Mouse (Mus musculus): ENCODE results near the gene Veph1. TPM values are rescaled to one million over a fixed set of nuclear protein-coding genes. Genes with fewer than 3 reads are reported as not detected.

Gene Veph1
- polyA plus RNA-seq, 1 experiment from 2014 or later: 17.7 TPM

DNA sequence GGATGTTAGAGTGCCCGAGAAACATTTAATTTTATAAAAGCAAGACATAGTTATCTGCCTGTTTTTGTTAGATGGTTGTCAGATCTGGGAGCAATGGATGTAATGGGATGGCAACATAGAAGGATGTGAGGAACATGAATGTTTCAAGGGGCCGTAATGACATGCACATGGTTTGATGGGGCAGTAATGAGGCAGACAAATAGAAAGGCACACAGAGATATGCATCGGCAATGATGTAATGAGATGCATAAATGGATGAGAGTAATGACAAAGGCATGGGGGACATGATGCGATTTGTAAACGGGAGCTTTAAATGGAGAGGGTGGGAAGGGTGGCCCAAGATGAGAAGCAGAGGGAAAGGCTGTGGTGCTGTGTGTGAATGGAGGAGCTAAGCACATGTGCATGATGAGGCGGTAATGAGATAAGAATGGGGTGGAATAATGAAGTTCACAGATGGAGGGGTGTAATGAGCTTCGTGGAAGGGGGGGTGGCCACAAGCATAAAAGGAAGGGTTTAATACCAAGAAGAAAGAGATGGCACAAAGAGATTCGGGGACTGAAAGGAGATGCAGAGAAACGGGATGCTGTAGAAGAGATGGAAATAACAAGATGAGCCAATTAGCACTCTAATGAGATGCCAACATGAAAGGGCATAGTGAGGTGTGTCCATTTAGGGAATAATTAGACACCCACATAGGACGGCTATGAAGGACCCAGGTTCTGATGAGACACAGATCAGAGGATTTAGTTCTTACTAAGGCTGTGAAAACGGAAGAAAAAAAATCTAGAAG lies 194.6 kb downstream of the Veph1 start:
- whole genome bisulfite sequencing: 38% methylated on average over 11 of the region's 11 CpGs
- no peaks in the 10 kb centered on the region for H3K9me3 ChIP-seq (ENCODE audit: control insufficient read depth, low read length)
- ATAC-seq (replicated peaks; ENCODE audit: low FRiP score): peak; percentile 96
- peak; percentile 63 for DNase-seq (ENCODE audit: low spot score)
- H3K9ac ChIP-seq (ENCODE audit: low read length): no peak overlapping the region
- no peaks in the 10 kb centered on the region for H3K36me3 ChIP-seq (ENCODE audit: control insufficient read depth, insufficient read depth, low read length)
- H3K4me1 ChIP-seq (replicated peaks; ENCODE audit: control insufficient read depth, insufficient read depth, low read length): no peaks in the 10 kb centered on the region
- no peak overlapping the region for H3K4me3 ChIP-seq (ENCODE audit: low read depth, low read length)
- H3K4me2 ChIP-seq (ENCODE audit: low read depth, low read length, severe bottlenecking): no peak overlapping the region
- H3K27me3 ChIP-seq (ENCODE audit: control insufficient read depth, insufficient read depth, low read length): no peaks in the 10 kb centered on the region
- H3K27ac ChIP-seq (ENCODE audit: low read depth, low read length): peak overlapping the region; percentile 85

DNA sequence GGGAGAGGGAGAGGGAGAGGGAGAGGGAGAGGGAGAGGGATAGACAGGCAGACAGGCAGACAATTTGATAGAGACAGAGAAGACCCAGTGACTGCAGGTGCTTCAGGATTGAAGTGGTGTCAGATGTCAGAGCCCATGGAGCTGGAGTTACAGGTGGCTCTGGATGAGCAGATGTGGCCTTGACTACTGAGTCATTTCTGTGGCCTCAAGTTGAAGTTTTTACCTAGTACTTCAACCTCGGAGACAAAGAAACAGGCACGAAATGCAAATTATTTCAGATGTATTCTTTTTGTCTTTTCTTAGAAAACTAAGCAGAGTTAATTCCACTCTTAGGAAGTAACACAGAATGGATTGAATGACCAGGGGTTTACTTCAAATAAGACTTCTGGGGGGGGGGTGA lies 195.6 kb downstream of the Veph1 start:
- Histone ChIP-seq H3K4me2 (ENCODE audit: low read depth, low read length, severe bottlenecking) (no peak overlapping the region), H3K27me3 (ENCODE audit: control insufficient read depth, insufficient read depth, low read length) (no peaks in the 10 kb centered on the region), H3K4me3 (ENCODE audit: low read depth, low read length) (no peak overlapping the region), H3K9me3 (ENCODE audit: control insufficient read depth, low read length) (no peaks in the 10 kb centered on the region), H3K4me1 (replicated peaks; ENCODE audit: control insufficient read depth, insufficient read depth, low read length) (no peaks in the 10 kb centered on the region), H3K9ac (ENCODE audit: low read length) (no peak overlapping the region), H3K36me3 (ENCODE audit: control insufficient read depth, insufficient read depth, low read length) (no peaks in the 10 kb centered on the region), H3K27ac (ENCODE audit: low read depth, low read length) (peak overlapping the region; percentile 39; the same call in 1 of the 2 replicates)
- 87% methylated on average over 2 of the region's 2 CpGs for WGBS
- DNase-seq (ENCODE audit: low spot score): no peak
- ATAC-seq (replicated peaks; ENCODE audit: low FRiP score): no peak

DNA sequence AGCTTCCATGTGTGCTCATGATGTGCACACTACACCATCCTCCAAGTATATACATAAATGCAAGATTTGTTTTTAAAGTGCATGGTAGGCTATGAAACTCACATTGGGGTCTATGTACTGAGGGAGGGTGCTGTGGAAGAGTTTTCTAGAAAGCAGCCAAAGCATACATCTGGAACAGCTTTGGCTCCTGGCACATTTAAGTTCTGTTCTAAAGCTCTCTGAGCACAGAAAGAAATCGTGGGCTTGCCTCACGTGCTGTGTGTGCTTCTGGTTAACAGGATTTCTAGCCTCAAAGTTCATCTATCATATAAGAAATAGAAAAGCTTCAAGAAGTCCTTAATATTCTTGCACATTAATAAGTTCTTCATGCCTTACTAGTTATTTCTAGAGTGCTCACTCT lies 204.9 kb downstream of the Veph1 start:
- H3K4me2 ChIP-seq (ENCODE audit: low read depth, low read length, severe bottlenecking): no peak overlapping the region
- WGBS: 81% methylated on average over 2 of the region's 2 CpGs
- no peaks in the 10 kb centered on the region for H3K9me3 ChIP-seq (ENCODE audit: control insufficient read depth, low read length)
- no peak overlapping the region for H3K27ac ChIP-seq (ENCODE audit: low read depth, low read length)
- no peaks in the 10 kb centered on the region for H3K4me1 ChIP-seq (replicated peaks; ENCODE audit: control insufficient read depth, insufficient read depth, low read length)
- no peak overlapping the region for H3K4me3 ChIP-seq (ENCODE audit: low read depth, low read length)
- H3K9ac ChIP-seq (ENCODE audit: low read length): no peak overlapping the region
- no peaks in the 10 kb centered on the region for H3K27me3 ChIP-seq (ENCODE audit: control insufficient read depth, insufficient read depth, low read length)
- DNase-seq (ENCODE audit: low spot score): no peak
- no peak for ATAC-seq (replicated peaks; ENCODE audit: low FRiP score)
- H3K36me3 ChIP-seq (ENCODE audit: control insufficient read depth, insufficient read depth, low read length): no peaks in the 10 kb centered on the region

DNA sequence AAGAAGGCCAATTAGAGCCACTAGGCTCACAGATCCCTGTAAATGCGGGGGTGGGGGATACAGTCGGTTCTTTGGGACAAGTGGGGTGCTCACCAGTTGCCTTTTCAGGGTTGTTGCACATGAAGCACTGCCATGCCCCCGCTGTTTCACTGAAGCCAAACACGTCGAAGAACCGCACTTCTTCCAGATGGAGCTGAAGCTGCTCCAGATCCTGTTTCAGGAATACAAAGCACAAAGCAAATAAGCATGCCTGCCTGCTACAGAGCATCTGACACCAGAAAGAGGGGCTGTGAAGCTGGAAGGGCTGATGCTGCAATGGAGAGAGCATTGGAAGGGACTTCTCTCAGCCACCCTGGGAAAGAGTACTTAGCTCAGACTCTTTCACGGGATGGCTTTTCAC lies 209.0 kb downstream of the Veph1 start:
- no peaks in the 10 kb centered on the region for H3K4me1 ChIP-seq (replicated peaks; ENCODE audit: control insufficient read depth, insufficient read depth, low read length)
- no peak for ATAC-seq (replicated peaks; ENCODE audit: low FRiP score)
- no peak overlapping the region for H3K4me2 ChIP-seq (ENCODE audit: low read depth, low read length, severe bottlenecking)
- no peaks in the 10 kb centered on the region for H3K36me3 ChIP-seq (ENCODE audit: control insufficient read depth, insufficient read depth, low read length)
- no peak overlapping the region for H3K4me3 ChIP-seq (ENCODE audit: low read depth, low read length)
- no peak for DNase-seq (ENCODE audit: low spot score)
- no peaks in the 10 kb centered on the region for H3K9me3 ChIP-seq (ENCODE audit: control insufficient read depth, low read length)
- no peaks in the 10 kb centered on the region for H3K27me3 ChIP-seq (ENCODE audit: control insufficient read depth, insufficient read depth, low read length)
- H3K9ac ChIP-seq (ENCODE audit: low read length): no peak overlapping the region
- 86% methylated on average over 7 of the region's 7 CpGs for WGBS
- H3K27ac ChIP-seq (ENCODE audit: low read depth, low read length): no peak overlapping the region

DNA sequence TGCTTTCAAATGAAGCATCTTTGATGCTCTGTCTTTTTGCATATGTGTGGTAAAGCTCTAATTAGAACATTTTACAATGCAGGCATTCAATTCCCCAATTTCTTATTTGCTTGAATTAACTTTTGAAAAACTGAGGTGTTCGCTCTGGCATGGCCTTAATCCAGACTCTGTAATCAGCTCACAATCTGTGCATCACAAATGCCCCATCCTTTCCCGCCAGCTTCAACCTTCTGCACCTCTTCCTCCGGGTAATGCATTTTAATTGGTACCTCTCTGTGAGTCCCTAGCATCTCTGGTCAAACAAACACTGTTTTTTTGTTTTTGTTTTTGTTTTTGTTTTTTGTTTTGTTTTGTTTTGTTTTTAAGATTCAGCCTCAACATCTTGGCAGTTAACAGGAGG lies 212.8 kb downstream of the Veph1 start:
- Histone ChIP-seq H3K4me1 (replicated peaks; ENCODE audit: control insufficient read depth, insufficient read depth, low read length) (no peaks in the 10 kb centered on the region), H3K27me3 (ENCODE audit: control insufficient read depth, insufficient read depth, low read length) (no peaks in the 10 kb centered on the region), H3K27ac (ENCODE audit: low read depth, low read length) (no peak overlapping the region), H3K36me3 (ENCODE audit: control insufficient read depth, insufficient read depth, low read length) (no peaks in the 10 kb centered on the region), H3K9me3 (ENCODE audit: control insufficient read depth, low read length) (no peaks in the 10 kb centered on the region), H3K9ac (ENCODE audit: low read length) (no peak overlapping the region), H3K4me3 (ENCODE audit: low read depth, low read length) (no peak overlapping the region), H3K4me2 (ENCODE audit: low read depth, low read length, severe bottlenecking) (no peak overlapping the region)
- ATAC-seq (replicated peaks; ENCODE audit: low FRiP score) (no peak), DNase-seq (ENCODE audit: low spot score) (no peak)
- 71% methylated on average over 3 of the region's 3 CpGs for WGBS

DNA sequence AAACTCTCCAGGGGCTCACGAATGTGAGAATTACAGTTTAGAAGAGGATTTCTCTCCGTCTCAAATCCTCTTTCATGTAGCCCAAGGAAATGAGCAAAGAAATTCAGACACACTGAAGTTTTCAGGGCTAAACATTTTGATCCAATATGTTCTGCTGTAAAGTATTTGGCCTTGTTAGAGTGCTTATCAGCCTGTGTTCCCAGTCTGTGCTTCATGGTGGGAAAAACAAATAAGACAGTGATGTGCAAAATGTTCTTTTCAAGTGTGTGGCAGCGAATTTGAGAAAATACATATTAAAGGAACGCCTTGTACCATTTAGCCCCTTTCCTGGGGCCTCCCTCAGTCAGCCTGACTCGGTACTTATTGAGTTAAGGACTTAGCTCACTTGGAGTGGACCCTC lies 213.2 kb downstream of the Veph1 start:
- ATAC-seq (replicated peaks; ENCODE audit: low FRiP score): no peak
- no peaks in the 10 kb centered on the region for H3K36me3 ChIP-seq (ENCODE audit: control insufficient read depth, insufficient read depth, low read length)

DNA sequence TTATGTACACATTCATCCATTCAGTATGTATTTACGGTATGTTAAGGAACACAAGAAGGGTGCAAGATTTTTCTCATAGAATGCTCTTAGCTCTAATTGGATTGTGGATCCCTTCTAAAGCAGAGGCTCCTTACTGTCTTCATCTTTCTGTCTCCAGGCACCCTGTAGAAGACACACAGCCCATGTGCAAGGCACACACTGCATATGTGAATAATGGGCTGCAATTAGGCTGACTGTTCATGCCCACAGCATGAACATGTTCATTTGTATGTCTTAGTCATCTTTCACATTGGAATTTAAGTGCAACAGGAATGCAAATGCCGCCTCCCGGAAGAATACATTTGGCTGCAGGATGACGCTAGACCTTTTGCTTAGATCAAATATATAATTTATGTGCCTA lies 213.7 kb downstream of the Veph1 start:
- Histone ChIP-seq H3K4me1 (replicated peaks; ENCODE audit: control insufficient read depth, insufficient read depth, low read length) (no peaks in the 10 kb centered on the region), H3K9ac (ENCODE audit: low read length) (no peak overlapping the region), H3K36me3 (ENCODE audit: control insufficient read depth, insufficient read depth, low read length) (no peaks in the 10 kb centered on the region), H3K9me3 (ENCODE audit: control insufficient read depth, low read length) (no peaks in the 10 kb centered on the region), H3K4me2 (ENCODE audit: low read depth, low read length, severe bottlenecking) (no peak overlapping the region), H3K27ac (ENCODE audit: low read depth, low read length) (no peak overlapping the region), H3K27me3 (ENCODE audit: control insufficient read depth, insufficient read depth, low read length) (no peaks in the 10 kb centered on the region), H3K4me3 (ENCODE audit: low read depth, low read length) (no peak overlapping the region)
- ATAC-seq (replicated peaks; ENCODE audit: low FRiP score): no peak
- DNase-seq (ENCODE audit: low spot score): no peak
- 99% methylated on average over 4 of the region's 4 CpGs for WGBS

More for the DNA sequence above, 213.2 kb downstream of the Veph1 start:
- H3K4me1 ChIP-seq (replicated peaks; ENCODE audit: control insufficient read depth, insufficient read depth, low read length): no peaks in the 10 kb centered on the region
- no peak overlapping the region for H3K9ac ChIP-seq (ENCODE audit: low read length)
- no peaks in the 10 kb centered on the region for H3K27me3 ChIP-seq (ENCODE audit: control insufficient read depth, insufficient read depth, low read length)
- no peak overlapping the region for H3K4me2 ChIP-seq (ENCODE audit: low read depth, low read length, severe bottlenecking)
- no peak for DNase-seq (ENCODE audit: low spot score)
- H3K27ac ChIP-seq (ENCODE audit: low read depth, low read length): no peak overlapping the region
- no peaks in the 10 kb centered on the region for H3K9me3 ChIP-seq (ENCODE audit: control insufficient read depth, low read length)
- 77% methylated on average over 5 of the region's 5 CpGs for WGBS
- H3K4me3 ChIP-seq (ENCODE audit: low read depth, low read length): no peak overlapping the region

DNA sequence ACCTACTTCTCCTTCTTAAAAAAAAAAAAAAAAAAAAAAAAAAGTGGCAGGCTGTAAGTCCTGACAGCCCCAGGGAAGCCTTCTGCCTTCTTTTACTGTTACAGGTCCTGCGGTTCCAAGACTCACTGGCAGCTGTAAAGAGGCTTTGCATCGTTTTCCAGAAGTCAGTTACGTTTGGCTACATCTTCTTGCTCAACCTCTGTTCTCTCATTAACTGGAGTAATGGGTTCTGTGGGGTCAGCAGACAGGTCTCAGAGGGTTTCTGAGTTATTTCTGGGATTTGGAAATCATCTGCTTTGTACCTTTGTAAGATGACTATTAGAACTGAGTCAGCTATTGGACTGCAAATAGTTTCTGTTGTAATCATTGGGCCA lies 215.3 kb downstream of the Veph1 start:
- Histone ChIP-seq H3K36me3 (ENCODE audit: control insufficient read depth, insufficient read depth, low read length) (no peaks in the 10 kb centered on the region), H3K27ac (ENCODE audit: low read depth, low read length) (no peak overlapping the region), H3K9me3 (ENCODE audit: control insufficient read depth, low read length) (no peaks in the 10 kb centered on the region), H3K4me3 (ENCODE audit: low read depth, low read length) (no peak overlapping the region), H3K4me2 (ENCODE audit: low read depth, low read length, severe bottlenecking) (no peak overlapping the region), H3K9ac (ENCODE audit: low read length) (no peak overlapping the region), H3K4me1 (replicated peaks; ENCODE audit: control insufficient read depth, insufficient read depth, low read length) (no peaks in the 10 kb centered on the region), H3K27me3 (ENCODE audit: control insufficient read depth, insufficient read depth, low read length) (no peaks in the 10 kb centered on the region)
- DNase-seq (ENCODE audit: low spot score): no peak
- ATAC-seq (replicated peaks; ENCODE audit: low FRiP score): no peak
- WGBS: 59% methylated on average over 3 of the region's 3 CpGs

All from forebrain, embryonic 11.5 days (tissue).